Mouse (Mus musculus) intestine, postnatal 0 days (tissue): ENCODE data around the gene Adat3. TPM values are rescaled to one million over a fixed set of nuclear protein-coding genes. Genes with fewer than 3 reads are reported as not detected.

Experiments
- ATAC-seq: fragments of 200-750 bp; cut with Nextera tagmentation; 2 replicates; pipeline ENCODE4 v1.8.0; 2017; ENCODE audit warnings: mild to moderate bottlenecking, moderate TSS enrichment, moderate library complexity
- H3K27ac ChIP-seq: fragments of 300-500 bp; sonication (generic); 2 replicates; pipeline ENCODE4 v1.5.1; 2014; ENCODE audit warnings: mild to moderate bottlenecking, low read depth, low read length, moderate library complexity
- H3K27me3 ChIP-seq: fragments of 300-500 bp; sonication (generic); replicated peaks from 2 replicates; pipeline ENCODE4 v1.6.1; 2014; ENCODE audit warnings: low read length, mixed read lengths; ENCODE audit not compliant: control insufficient read depth, insufficient read depth
- H3K36me3 ChIP-seq: fragments of 300-500 bp; sonication (generic); 2 replicates; pipeline ENCODE4 v1.6.1; 2014; ENCODE audit warnings: mild to moderate bottlenecking, moderate library complexity; ENCODE audit not compliant: control insufficient read depth, insufficient read depth
- H3K4me1 ChIP-seq: fragments of 300-500 bp; sonication (generic); replicated peaks from 2 replicates; pipeline ENCODE4 v1.6.1; 2014; ENCODE audit warnings: antibody characterized with exemption, low read length, mixed read lengths; ENCODE audit not compliant: control insufficient read depth, insufficient read depth
- H3K4me2 ChIP-seq: fragments of 300-500 bp; sonication (generic); replicated peaks from 2 replicates; pipeline ENCODE4 v1.6.1; 2014; ENCODE audit warnings: low read depth, mild to moderate bottlenecking, moderate library complexity
- H3K4me3 ChIP-seq: fragments of 300-500 bp; sonication (generic); 2 replicates; pipeline ENCODE4 v1.5.1; 2014; ENCODE audit warnings: low read depth, low read length
- H3K9ac ChIP-seq: fragments of 300-500 bp; sonication (generic); 2 replicates; pipeline ENCODE4 v1.6.1; 2014; ENCODE audit warnings: mild to moderate bottlenecking, low read depth, low read length
- H3K9me3 ChIP-seq: fragments of 300-500 bp; sonication (generic); 2 replicates; pipeline ENCODE4 v1.6.1; 2016; ENCODE audit warnings: mixed run types; ENCODE audit not compliant: control insufficient read depth
- CTCF ChIP-seq: sonication (generic); IDR thresholded peaks from 2 replicates; pipeline ENCODE4 v1.5.1; 2016; ENCODE audit warnings: low read depth, mild to moderate bottlenecking, control low read depth, antibody characterized with exemption, moderate library complexity
- WGBS: fragments of 180-500 bp; shearing (Covaris S2); extraction: QIAGEN DNeasy Blood & Tissue Kit; methylation state at CpG from one replicate; pipeline ENCODE4 v1.1.7; 2014; 5-methylcytosine and 5-hydroxymethylcytosine counted together
- polyA plus RNA-seq: library from polyadenylated mRNA; unstranded; fragments of >200 nt; fragmentation: Nextera tagmentation; extraction: Ambion mirVana; gene quantifications from 2 replicates; pipeline ENCODE4 v1.2.1, GENCODE M21; 2015

The Adat3 gene
- polyA plus RNA-seq, 1 experiment from 2014 or later = 5.4 TPM

DNA sequence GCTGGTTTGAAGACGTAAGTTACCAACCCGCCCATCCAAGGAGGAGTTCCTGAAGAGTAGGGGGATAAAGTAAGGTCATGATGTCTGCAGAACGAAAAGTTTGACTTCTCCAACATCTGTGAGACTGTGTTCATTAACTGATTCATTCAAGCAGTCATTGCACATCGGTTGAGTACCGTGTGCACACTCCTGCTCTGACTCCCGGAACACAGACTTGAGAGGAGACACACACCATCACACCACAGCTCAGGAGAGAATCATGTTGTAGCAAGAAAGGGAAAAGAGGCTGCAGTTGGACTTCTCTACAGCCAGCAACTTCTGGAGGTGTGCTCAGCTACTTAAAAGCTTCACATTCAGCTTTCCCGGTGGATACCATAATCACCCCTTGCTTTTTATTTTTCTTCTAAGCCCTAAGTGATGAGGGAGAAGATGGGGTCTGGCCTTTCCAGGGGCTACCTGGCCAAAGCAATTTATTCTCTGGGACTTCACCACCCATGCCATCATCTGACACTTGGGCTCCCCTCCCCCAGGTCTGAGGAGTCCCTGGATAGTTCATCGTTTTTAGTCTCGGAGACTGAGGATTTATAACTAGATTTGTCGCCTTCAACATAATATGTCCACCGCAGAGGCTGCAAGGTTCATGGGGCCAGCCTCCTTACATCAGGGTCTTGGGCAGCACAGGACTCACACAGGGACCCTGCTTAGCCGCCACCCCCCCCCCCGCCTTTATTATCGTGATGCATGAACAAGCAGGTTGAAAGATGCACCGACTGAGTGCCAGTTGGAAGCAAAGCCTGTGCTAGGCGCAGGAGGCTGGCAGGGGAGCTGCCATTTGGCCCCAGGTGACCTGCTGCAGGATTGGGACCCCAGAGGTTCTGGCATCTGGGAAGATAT lies 18.4 kb downstream of the Adat3 start:
- no peaks in the 10 kb centered on the region for H3K27me3 ChIP-seq
- no peaks in the 10 kb centered on the region; the same call in 1 of the 2 replicates for H3K4me1 ChIP-seq
- H3K36me3 ChIP-seq = no peaks in the 10 kb centered on the region; the same call in 1 of the 2 replicates
- TF ChIP-seq CTCF = no peak
- H3K9me3 ChIP-seq = no peaks in the 10 kb centered on the region
- H3K4me3 ChIP-seq = peak overlapping the region; percentile 84
- H3K4me2 ChIP-seq = peak overlapping the region; percentile 78
- H3K9ac ChIP-seq = peak overlapping the region; percentile 55
- H3K27ac ChIP-seq = peak overlapping the region; percentile 76
- ATAC-seq = no peak
- 54% methylated on average over 16 of the region's 16 CpGs for WGBS

- Histone ChIP-seq H3K36me3 (no peaks in the 10 kb centered on the region), H3K4me1 (no peaks in the 10 kb centered on the region; the same call in 1 of the 2 replicates), H3K9ac (peak overlapping the region; percentile 55), H3K9me3 (no peaks in the 10 kb centered on the region), H3K4me3 (peak overlapping the region; percentile 84), H3K4me2 (peak overlapping the region; percentile 78), H3K27me3 (no peaks in the 10 kb centered on the region), H3K27ac (peak overlapping the region; percentile 76)
- ATAC-seq = no peak
- no peak for TF ChIP-seq CTCF
- WGBS = 3% methylated on average over 9 of the region's 9 CpGs
Measured at GRCm38 (mm10) chr10:80621690-80621939, 18.9 kb downstream of the Adat3 start.

DNA sequence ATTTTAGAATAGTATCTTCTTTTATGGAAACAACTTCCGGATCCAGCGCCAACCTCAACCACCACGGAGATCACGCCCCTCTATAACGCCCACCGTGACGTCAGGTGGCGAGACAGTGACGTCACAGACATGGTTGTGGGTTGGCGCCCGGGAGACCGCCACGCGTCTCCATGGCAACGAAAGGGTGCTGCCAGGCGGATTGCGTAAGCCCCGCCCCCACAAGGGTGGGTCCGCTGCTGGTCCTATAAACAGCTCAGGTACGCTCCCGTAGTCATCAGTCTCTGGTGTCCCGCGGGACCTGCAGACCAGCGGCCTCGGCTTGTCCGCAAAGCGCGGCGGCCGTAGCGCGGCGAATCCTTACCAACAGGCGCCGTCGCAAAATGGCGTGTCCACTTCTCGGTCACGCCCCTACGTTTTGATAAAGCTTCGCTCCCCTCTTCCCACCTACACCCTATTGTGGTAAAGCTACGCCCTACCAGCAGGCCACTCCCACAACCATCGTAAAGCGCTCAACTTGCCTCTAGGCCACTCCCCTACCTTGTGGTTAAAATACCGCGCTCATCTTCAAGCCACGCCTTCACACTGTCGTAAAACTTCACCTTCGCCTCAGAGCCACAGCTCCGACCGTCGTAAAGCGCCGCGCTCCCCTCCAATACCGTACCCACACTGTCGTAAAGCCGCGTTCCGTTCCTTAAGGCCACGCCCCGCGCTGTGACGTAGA lies 19.4 kb downstream of the Adat3 start:
- Histone ChIP-seq H3K27ac (peak overlapping the region; percentile 92), H3K4me3 (peak overlapping the region; percentile 84), H3K9me3 (no peaks in the 10 kb centered on the region), H3K27me3 (no peaks in the 10 kb centered on the region), H3K4me2 (peak overlapping the region; percentile 83), H3K9ac (peak overlapping the region; percentile 84), H3K36me3 (no peaks in the 10 kb centered on the region), H3K4me1 (no peaks in the 10 kb centered on the region; the same call in 1 of the 2 replicates)
- WGBS = under 1% methylated on average over 64 of the region's 64 CpGs
- ATAC-seq = peak; percentile 94
- TF ChIP-seq CTCF = no peak

GRCm38 (mm10) chr10:80622661-80623456 lies 20.2 kb downstream of the Adat3 start, which contains the start of gene Csnk1g2:
Gene Csnk1g2, plus strand, starts transcription at chr10:80622838.
- under 1% methylated on average over 67 of the region's 85 CpGs for WGBS
- Histone ChIP-seq H3K36me3 (no peaks in the 10 kb centered on the region), H3K27me3 (no peaks in the 10 kb centered on the region), H3K4me2 (peak within 1 kb of the TSS; percentile 83), H3K9me3 (no peaks in the 10 kb centered on the region), H3K9ac (peak within 1 kb of the TSS; percentile 84), H3K4me1 (no peaks in the 10 kb centered on the region; the same call in 1 of the 2 replicates), H3K27ac (peak within 1 kb of the TSS; percentile 92), H3K4me3 (peak within 1 kb of the TSS; percentile 84)
- peak; percentile 32 for ATAC-seq
- TF ChIP-seq CTCF = peak; percentile 44; the same call in 1 of the 2 replicates

DNA sequence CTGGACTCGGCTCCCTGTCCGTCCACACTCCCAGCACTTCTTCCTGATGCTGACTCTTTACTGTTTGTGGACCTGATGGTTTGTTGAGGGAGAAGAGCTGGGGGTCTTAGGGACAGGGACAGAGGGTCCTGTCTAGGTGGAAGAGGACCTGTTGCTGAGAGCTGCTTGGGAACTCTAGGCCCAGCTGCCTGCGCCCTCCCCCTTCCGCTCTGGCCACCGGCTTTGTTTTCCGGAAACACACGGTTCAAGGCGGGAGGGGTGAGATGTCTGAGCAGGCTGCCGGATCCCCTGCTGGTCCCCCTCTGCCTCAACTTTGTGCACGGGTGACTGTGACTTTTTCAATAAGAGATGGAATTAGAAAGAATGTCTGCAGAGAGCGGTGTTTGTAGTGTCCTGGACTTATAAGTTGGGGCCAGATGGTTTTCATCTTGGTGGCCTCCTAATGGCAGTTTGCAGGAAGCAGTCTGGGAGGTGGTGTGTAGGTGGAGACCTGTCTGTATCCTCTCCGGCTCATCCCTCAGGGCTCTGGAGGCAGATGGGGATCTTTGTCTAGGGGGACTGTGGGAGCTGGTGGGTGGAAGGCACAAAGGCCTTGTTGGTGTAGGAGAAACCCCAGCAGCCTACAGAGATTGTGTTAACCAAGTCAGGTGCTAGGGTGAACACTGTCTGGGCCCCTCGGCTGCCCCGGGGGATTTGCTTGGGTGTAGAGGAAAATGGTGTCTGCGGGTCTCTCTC lies 20.9 kb downstream of the Adat3 start:
- Histone ChIP-seq H3K27ac (peak overlapping the region; percentile 92), H3K4me2 (peak overlapping the region; percentile 83), H3K9me3 (no peaks in the 10 kb centered on the region), H3K36me3 (no peaks in the 10 kb centered on the region), H3K9ac (peak overlapping the region; percentile 84), H3K4me1 (no peaks in the 10 kb centered on the region; the same call in 1 of the 2 replicates), H3K4me3 (peak overlapping the region; percentile 84), H3K27me3 (no peaks in the 10 kb centered on the region)
- ATAC-seq = no peak
- WGBS = 13% methylated on average over 15 of the region's 15 CpGs
- peak; percentile 26; the same call in 1 of the 2 replicates for TF ChIP-seq CTCF
